Mouse (Mus musculus): ENCODE results near the gene Lypd8.

- no peak for TF ChIP-seq USF1 (IDR thresholded peaks at IDR 0.05; ENCODE audit: low read depth)
- TF ChIP-seq REST (IDR thresholded peaks at IDR 0.05; ENCODE audit: insufficient read depth, insufficient read length), result no peak
- TF ChIP-seq POLR2A (IDR thresholded peaks at IDR 0.05; ENCODE audit: insufficient read length, low read depth), result no peak
- TF ChIP-seq CEBPB (IDR thresholded peaks at IDR 0.05; ENCODE audit: insufficient read depth, poor library complexity, severe bottlenecking), result no peak
- TF ChIP-seq E2F4 (IDR thresholded peaks at IDR 0.05; ENCODE audit: insufficient read depth), result no peak
- no peak for TF ChIP-seq POLR2AphosphoS2 (IDR thresholded peaks at IDR 0.05; ENCODE audit: insufficient read length, low read depth)
These were observed 3.6 kb downstream of the Lypd8 start for GRCm38 (mm10) chr11:58382471-58382870.
